Mouse (Mus musculus) liver, adult 2 months (tissue): ENCODE results near the gene Paxbp1.

Experiments
- CTCF ChIP-seq: fragments of 200-500 bp; IDR thresholded peaks from 2 replicates; pipeline ENCODE4 v1.5.1; 2011; ENCODE audit warnings: low read depth, low read length, control low read depth
- POLR2A ChIP-seq: fragments of 200-500 bp; IDR thresholded peaks from 2 replicates; pipeline ENCODE4 v1.6.1; 2011; ENCODE audit warnings: low read length, control low read depth; ENCODE audit not compliant: insufficient read depth; ENCODE audit errors: extremely low read depth

GRCm38 (mm10) chr16:91061531-91062318 is 17.4 kb upstream of the Paxbp1 start:
- TF ChIP-seq CTCF = no peak
- no peak for TF ChIP-seq POLR2A
